Mouse (Mus musculus): ENCODE data around the gene Tubb4b.

GRCm38 (mm10) chr2:25175690-25176078, 48.8 kb downstream of the Tubb4b start:
- TF ChIP-seq EP300 (IDR thresholded peaks at IDR 0.05; ENCODE audit: low read depth) (no peak), CTCF (IDR thresholded peaks at IDR 0.05; ENCODE audit: low read depth) (no peak)
